Mouse (Mus musculus) CH12.LX (cell line): ENCODE results near the gene Ptchd3.

Experiments used
- BHLHE40 ChIP-seq: IDR thresholded peaks from 2 replicates; pipeline ENCODE4 v1.6.1; 2011; ENCODE audit warnings: mild to moderate bottlenecking, low read depth, low read length, improper control_type of control experiment
- CHD2 ChIP-seq: IDR thresholded peaks from 2 replicates; pipeline ENCODE4 v1.6.1; 2011; ENCODE audit warnings: low read length, improper control_type of control experiment
- CTCF ChIP-seq, 2 experiments: IDR thresholded peaks in 1 of 2; conservative IDR thresholded peaks in 1 of 2; 2 replicates each; pipeline ENCODE4 v1.5.1; 2011 to 2012; ENCODE audit warnings: low read depth in 2 of 2, low read length in 2 of 2, improper control_type of control experiment in 1 of 2, inconsistent platforms in 1 of 2, mild to moderate bottlenecking in 1 of 2, moderate library complexity in 1 of 2
- EP300 ChIP-seq: IDR thresholded peaks from 2 replicates; pipeline ENCODE4 v1.6.1; 2011; ENCODE audit warnings: low read length, improper control_type of control experiment
- ETS1 ChIP-seq: conservative IDR thresholded peaks from 2 replicates; pipeline ENCODE4 v1.6.1; 2012; ENCODE audit warnings: low read depth, mild to moderate bottlenecking, inconsistent platforms, low read length, improper control_type of control experiment, moderate library complexity
- GABPA ChIP-seq: IDR thresholded peaks from 2 replicates; pipeline ENCODE4 v1.6.1; 2012; ENCODE audit warnings: low read depth, low read length, improper control_type of control experiment, inconsistent platforms; ENCODE audit not compliant: insufficient replicate concordance
- HCFC1 ChIP-seq: IDR thresholded peaks from 2 replicates; pipeline ENCODE4 v1.6.1; 2012; ENCODE audit warnings: low read depth, mild to moderate bottlenecking, inconsistent platforms, low read length, improper control_type of control experiment
- MAFK ChIP-seq: IDR thresholded peaks from 2 replicates; pipeline ENCODE4 v1.6.1; 2011; ENCODE audit warnings: low read length, improper control_type of control experiment; ENCODE audit not compliant: insufficient replicate concordance
- NELFE ChIP-seq: IDR thresholded peaks from 2 replicates; pipeline ENCODE4 v1.6.1; 2011; ENCODE audit warnings: low read depth, low read length, improper control_type of control experiment
- POLR2A ChIP-seq: IDR thresholded peaks from 2 replicates; pipeline ENCODE4 v1.6.1; 2011; ENCODE audit warnings: low read depth, mild to moderate bottlenecking, improper control_type of control experiment, low read length
- RAD21 ChIP-seq: IDR thresholded peaks from 2 replicates; pipeline ENCODE4 v1.6.1; 2011; ENCODE audit warnings: low read depth, mild to moderate bottlenecking, low read length, improper control_type of control experiment, moderate library complexity
- UBTF ChIP-seq: IDR thresholded peaks from 2 replicates; pipeline ENCODE4 v1.6.1; 2012; ENCODE audit warnings: low read depth, mild to moderate bottlenecking, inconsistent platforms, low read length, improper control_type of control experiment, moderate library complexity
- USF1 ChIP-seq: IDR thresholded peaks from 2 replicates; pipeline ENCODE4 v1.6.1; 2014; ENCODE audit warnings: low read depth, mild to moderate bottlenecking, inconsistent platforms, low read length, improper control_type of control experiment

DNA sequence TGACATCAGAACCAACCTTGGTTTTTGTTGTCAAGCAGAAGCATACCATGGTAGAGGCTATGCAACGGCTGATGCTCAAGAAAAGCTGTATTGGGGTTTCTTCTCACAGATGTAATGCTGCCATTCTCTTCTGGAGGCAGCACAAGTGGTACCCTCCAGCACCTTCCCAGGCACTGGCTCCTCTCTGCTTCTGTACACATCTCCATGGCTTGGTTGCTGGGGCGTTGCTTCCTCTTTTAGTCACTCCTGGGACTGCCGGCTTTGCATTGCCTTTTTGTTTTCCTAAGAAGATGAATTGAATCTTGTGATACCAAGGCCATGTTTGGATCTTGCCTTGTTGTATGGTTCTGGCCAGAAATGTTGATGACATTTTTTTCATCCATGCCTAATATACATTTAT lies 40.5 kb upstream of the Ptchd3 start:
- TF ChIP-seq NELFE: no peak
- no peak for TF ChIP-seq CTCF (conservative IDR thresholded peaks at IDR 0.05 in 1 of 2, IDR thresholded peaks at IDR 0.05 in 1 of 2; ENCODE audit: low read depth in 2 of 2, low read length in 2 of 2)
- TF ChIP-seq ETS1: no peak
- no peak for TF ChIP-seq RAD21
- no peak for TF ChIP-seq CHD2
- TF ChIP-seq EP300: no peak
- TF ChIP-seq GABPA: no peak
- no peak for TF ChIP-seq POLR2A
- TF ChIP-seq UBTF: no peak
- TF ChIP-seq USF1: no peak
- no peak for TF ChIP-seq BHLHE40
- no peak for TF ChIP-seq HCFC1
- no peak for TF ChIP-seq MAFK
